Mouse (Mus musculus) embryo, embryonic 10.5 days (tissue): Measurements from ENCODE around the gene Gm7030.
"Not testable (repeated sequence)": the region's sequence is repeated elsewhere in the genome, so short reads cannot be mapped to it uniquely, and the experiment has no call there.

Experiments
- DNase-seq: peaks from one replicate; pipeline ENCODE4 v3.0.0-alpha.2; 2015; ENCODE audit warnings: low spot score

Gm7030 gene

DNA sequence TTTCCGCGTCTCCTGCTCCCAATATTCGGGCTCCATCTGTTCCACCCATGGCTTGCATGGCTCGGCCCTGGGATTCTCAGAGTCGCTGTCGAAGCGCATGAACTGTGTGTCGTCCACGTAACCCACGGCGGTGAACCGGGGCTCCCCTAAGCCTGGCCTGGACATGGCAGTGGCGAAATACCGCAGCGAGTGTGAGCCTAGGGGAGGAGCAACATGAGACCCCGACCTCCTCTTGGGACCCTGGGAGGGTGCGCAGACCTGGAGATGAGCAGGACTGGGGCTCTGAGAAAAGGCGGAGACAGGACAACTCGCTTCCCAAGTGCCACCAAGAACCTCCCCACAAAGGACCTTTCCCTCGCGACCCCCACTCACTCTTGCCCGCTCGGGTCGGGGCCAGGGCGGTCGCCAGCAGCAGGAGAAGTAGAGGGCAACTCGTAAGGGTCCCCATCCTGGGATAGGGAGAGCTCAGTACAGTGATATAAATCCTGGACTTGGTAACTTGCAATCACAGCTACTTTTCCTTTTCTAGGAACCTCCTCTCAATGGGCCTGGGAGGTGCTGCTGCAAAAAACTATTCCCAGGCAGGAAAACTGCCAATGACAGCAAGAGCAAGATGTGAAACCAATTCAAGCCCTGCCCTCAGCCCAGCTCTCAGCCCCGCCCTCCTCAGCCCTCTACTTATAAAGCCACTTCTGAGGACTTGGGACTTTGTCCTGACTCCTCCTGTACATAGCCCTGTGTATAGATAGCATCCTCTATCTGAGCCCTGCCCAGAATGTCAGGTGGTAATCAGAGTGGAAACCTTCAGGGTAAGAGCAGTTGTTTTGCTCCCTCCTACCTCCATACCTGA is at the start of gene Gm7030:
Gene Gm7030, minus strand, starts transcription at position 458 of the 850 bp plus-strand sequence.
- not testable (repeated sequence) for DNase-seq

DNA sequence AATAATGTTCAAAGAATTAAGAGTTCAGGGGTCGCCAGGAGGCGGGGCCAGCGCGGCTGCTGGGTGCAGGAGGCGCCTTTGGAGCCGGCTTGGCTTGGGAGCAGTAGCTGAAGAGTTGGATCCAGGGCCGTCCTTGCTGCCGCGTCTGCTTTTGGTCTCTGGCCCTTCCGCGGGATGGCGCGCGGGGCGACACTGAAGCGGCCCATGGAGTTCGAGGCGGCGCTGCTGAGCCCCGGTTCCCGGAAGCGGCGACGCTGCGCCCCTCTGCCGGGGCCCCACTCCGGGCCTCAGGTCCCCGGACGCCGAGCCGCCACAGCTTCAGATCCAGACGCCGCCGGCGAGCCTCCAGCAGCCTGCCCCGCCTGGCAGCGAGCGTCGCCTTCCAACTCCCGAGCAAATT is 49.7 kb upstream of the Gm7030 start:
- DNase-seq = peak; percentile 56

DNA sequence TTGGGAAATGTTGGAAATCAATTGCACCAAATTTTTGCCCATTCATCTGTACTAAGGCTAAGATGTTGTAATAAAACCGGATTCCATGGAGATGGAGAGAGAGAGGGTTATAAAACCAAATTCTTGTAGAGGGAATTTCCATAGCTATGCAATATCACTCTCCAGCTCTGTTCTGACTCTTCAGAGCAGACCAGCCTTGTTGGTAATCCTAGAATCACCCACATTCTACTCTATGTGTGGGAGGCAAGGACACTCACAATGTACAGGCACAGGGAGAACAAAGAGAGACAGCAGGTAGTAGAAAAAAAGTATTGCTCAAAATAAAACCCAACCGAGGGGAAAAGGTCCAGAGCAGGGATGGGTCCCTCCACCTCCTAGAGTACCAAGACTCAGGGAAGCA is 46.9 kb upstream of the Gm7030 start:
- not testable (repeated sequence) for DNase-seq

DNA sequence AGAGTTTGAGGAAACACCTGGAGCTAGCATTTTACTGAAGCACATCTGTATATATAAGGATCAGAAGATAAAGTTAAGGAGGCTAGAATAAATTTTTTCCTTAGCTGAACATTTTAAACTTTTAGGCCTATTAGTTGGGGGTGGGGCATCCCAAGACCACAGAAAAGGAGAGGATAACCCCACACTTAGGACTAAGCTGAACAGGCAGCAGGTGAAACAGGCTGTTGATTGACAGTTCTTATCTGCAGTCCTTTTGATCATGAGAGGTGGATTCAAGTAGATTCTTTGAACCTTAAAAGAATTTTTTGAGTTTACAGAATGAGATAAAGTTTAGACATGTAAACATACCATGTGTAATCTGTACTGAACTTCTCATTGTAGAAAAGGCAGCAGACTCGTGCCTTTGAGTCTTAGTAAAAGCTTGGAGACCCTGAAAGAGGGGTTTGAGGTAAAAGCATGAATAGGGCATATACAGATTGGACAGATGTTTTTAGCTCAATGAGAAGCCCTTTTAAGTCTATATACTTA is 41.1 kb upstream of the Gm7030 start:
- DNase-seq = no peak

- DNase-seq = no peak
These were observed 40.5 kb upstream of the Gm7030 start for GRCm38 (mm10) chr17:36169753-36170152.

DNA sequence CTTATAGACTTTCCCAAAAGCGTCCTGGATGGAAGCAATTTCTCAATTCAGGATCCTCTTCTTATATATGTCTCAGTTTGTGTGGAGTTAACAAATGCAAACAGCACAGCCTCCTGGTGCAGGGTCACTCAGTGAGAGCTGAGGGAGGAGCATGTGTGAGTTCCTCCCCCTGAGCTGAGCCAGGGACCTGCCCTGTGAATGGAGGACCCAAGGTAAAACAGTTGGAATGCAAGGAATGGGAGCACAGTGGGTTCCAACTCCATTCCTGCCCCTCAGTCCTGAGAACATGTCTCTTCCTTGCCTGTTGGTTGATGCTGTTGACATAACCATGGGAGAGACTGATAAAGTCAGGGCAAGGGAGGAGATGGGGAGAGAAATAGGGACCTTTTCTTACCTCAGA is 39.9 kb upstream of the Gm7030 start:
- not testable (repeated sequence) for DNase-seq

DNA sequence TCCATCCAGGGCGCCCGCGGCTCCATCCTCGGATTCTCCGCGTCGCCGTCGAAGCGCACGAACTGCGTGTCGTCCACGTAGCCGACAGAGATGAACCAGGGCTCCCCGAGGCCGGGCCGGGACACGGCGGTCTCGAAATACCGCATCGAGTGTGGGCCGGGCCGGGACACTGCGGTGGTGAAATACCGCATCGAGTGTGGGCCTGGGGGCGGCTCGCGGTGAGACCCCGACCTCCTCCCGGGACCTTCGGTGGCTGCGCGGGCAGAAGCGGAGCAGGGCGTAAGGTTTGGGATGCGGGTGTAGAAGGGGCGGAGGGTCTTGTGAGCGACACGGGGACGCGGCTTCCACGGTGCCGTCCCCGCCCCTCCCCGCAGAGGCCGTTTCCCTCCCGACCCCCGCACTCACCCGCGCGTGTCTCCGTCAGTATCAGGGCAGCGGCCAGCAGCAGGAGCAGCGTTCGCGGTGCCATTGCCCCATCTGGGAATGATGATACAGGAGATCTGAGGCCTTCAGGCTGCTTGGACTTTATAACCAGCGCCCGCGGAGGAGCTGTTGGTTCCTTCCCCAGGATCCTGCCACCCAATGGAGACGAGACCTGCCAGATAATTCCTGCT is 38.9 kb upstream of the Gm7030 start, which contains the start of gene Gm8909:
Gene Gm8909, minus strand, starts transcription at position 499 of the 614 bp plus-strand sequence.
- no peak for DNase-seq

DNA sequence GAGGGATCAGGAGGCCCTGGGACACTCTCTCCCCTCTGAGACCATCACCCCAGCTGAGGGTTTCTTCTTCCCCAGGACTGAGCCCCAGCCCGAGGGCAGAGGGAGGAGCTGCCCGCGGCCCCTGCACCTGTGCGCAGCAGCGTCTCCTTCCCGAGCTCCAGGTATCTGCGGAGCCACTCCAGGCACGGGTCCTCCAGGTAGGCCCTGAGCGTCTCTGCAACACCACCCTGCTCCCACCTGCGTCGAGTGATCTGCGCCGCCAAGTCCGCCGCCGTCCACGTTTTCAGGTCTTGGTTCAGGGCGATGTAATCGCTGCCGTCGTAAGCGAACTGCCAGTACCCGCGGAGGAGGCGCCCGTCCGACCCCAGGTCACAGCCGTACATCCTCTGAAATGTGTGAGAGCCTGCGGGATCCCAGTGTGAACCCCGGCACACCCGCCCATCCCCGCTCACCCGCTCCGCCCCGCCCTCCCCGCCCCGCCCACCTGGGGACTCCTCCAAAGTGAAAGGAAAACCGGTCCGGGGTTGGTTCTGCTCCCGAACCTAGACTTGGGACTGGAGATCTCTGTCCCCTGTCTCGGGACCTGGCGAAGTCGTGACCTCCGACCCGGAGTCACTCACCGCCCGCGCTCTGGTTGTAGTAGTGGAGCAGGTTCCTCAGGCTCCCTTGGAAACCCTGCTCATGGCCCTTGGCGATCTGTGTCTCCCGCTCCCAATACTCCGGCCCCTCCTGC is 38.2 kb upstream of the Gm7030 start:
- no peak for DNase-seq

DNA sequence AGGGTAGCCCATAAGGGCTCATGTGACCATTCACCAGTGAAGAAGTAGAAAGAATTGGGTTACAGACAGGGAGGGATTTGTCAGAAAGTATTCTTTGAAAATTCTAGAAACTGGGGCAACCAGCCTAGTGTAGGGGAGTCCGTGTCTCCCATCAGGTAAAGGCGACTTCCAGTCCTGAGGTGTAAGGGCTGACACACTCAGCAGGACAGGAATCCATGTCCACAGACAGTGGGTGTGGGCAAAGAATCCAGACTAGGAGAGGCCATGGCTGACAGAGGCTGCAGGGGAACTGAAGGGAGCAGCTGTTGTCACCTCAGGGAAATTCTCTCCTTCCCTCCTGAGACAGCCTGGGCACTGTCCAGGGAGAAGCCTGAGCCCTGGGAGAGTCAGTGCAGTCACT is 37.7 kb upstream of the Gm7030 start:
- not testable (repeated sequence) for DNase-seq

GRCm38 (mm10) chr17:36161129-36162051 is 32.2 kb upstream of the Gm7030 start:
- DNase-seq = no peak

DNA sequence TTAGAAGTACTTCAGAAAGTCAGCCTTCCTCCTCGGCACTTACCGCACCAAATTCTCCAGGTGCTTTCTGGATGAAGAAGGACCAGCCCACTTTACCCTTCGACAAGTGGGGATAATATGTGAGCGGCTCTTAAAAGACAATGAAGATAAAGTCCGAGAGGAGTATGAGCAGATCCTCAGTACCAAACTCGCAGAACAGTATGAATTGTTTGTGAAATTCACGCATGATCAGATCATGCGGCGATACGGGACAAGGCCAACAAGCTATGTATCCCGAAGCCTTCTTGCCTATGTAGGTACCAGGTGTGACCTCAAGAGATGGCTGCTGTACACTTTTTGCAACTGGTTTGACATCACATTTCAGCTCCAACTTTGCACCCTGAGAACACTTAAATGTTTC is 29.0 kb upstream of the Gm7030 start:
- not testable (repeated sequence) for DNase-seq

DNA sequence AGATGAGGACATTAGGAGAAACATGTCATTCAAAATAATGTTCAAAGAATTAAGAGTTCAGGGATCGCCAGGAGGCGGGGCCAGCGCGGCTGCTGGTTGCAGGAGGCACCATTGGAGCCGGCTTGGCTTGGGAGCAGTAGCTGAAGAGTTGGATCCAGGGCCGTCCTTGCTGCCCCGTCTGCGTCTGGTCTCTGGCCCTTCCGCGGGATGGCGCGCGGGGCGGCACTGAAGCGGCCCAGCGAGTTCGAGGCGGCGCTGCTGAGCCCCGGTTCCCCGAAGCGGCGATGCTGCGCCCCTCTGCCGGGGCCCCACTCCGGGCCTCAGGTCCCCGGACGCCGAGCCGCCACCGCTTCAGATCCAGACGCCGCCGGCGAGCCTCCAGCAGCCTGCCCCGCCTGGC is 28.6 kb upstream of the Gm7030 start:
- DNase-seq = peak; percentile 57

GRCm38 (mm10) chr17:36154271-36155149 is 25.3 kb upstream of the Gm7030 start:
- DNase-seq = no peak

DNA sequence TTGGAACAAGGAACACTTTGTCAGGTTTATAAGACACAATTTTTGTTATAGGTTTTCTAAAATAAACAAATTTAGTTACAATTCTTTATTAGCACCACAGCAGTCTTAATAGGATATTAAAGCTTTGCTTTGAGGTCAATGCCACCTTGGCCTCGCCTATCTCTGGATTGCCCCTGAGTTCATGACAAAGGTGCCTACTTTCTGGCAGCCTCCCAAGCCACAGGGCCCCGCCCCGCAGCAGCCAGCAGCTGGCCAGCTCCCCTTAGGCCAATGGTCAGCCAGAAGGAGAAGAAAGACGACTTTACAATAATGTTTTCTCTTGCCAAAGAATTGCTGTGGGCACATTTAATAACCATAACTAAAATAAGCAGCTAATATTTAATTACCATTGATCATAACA is 22.0 kb upstream of the Gm7030 start:
- not testable (repeated sequence) for DNase-seq

GRCm38 (mm10) chr17:36148468-36148867 is 19.2 kb upstream of the Gm7030 start:
- DNase-seq = not testable (repeated sequence)

- not testable (repeated sequence) for DNase-seq
These were observed 17.7 kb upstream of the Gm7030 start for GRCm38 (mm10) chr17:36146937-36147336.

- not testable (repeated sequence) for DNase-seq
These were observed 16.6 kb upstream of the Gm7030 start for GRCm38 (mm10) chr17:36145861-36146156.

GRCm38 (mm10) chr17:36145111-36145860 is 16.1 kb upstream of the Gm7030 start:
- DNase-seq = peak; percentile 41

DNA sequence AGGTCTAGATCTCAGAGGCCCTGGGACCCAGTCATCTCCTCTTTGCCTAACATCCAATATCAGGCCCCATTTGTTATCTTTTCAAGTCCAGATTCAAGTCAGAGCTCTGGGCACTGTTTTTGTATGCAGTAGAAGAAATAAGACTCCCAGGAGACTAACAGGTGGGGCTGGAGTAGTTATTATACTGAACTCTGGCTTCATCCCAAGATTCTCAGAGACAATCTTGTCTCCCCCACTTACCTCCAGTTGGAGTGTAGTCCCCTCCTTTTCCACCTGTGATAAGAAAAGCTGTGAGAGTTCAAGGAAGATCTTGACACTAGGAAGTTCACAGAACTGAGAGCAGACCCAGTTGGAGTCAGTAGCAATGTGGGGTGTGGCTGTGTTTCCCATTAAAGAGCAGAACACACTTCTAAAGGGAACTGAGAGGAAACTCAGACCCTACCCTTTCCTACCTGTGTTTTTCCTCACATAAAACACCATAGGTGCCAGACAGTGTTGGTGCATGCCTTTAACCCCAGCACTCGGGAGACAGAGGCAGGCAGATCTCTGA is 7.1 kb upstream of the Gm7030 start:
- DNase-seq = not testable (repeated sequence)
